Mouse (Mus musculus) erythroid progenitor cell, adult 5-6 weeks (primary cell): ENCODE measurements at regions not wholly inside any gene's neighbourhood (a gene's known extent, or its start where the extent isn't known, plus 50 kb on each side); places are given as distances from the start of the nearest gene placed in this dataset.

Experiments
- ATAC-seq: replicated peaks from 2 replicates; pipeline ENCODE4 v1.8.0; 2016; ENCODE audit warnings: moderate number of reproducible peaks, mild to moderate bottlenecking, moderate TSS enrichment, inconsistent platforms; ENCODE audit not compliant: poor library complexity, low FRiP score, severe bottlenecking

DNA sequence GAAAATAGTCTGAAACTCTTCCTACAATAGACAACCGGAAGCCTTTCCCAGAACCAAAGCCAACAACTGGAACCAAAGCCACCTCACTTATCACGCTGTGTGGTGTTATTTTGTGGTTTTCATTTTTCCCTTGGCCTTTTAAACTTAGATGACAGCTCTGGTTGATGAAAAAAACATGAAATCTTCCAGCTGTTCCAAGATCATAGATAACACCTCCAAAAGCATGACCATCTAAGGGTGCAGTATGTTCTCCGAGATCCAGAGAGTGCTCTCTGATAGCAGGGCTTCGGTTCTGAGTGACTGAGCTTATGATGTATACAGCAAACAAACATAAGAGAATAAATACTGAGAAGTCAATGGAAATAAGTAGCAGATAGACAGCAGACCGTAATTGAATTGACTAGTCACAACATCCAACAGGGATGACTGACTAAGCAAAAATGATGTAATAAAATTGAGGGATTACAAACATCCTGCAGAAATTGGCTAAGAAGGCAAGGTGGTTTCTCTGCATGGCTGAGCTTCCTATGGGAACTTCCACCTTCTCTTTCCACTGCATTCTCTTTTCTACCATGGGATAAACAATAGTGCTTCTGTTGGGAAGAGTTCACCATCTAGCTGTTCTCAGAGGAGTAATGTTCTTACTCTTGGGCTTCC is 74.8 kb upstream of the Akirin2 start:
- ATAC-seq = no peak

DNA sequence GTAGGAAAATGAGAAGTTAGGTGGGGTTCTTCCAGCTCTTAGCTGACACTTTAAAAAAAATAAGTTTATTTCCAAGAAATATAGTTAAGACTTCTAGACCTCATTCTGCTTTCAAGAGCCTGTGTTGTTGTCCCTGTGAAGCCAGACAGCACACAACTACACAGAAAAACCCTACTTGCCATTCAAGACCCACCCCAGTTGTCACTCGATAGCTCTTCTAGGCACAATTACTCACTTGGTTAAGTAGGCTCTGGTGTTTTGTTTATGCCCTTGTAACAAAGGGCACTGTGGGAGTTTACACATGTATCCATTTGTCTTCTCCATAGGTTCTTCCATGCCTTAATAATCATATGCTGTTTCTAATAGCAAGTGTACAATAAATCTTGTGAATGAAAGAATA is 66.5 kb upstream of the Akirin2 start:
- ATAC-seq = no peak

DNA sequence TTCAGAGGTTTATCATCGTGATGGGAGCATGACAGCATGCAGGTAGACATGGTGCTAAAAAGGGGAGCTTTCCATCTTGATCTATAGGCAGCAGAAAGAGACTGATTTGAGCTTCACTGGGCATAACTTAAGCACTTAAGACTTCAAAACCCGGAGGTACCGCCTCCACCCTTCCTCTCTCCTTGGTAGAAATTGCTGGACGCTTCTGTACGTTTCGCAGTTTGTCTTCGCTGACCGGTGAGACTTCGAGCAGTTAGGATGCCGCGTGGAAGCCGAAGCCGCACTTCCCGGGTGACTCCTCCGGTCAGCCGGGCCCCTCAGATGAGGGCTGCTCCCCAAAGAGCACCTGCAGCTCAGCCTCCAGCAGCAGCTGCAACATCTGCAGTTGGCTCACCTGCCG is 65.2 kb upstream of the Akirin2 start:
- peak; percentile 92 for ATAC-seq

DNA sequence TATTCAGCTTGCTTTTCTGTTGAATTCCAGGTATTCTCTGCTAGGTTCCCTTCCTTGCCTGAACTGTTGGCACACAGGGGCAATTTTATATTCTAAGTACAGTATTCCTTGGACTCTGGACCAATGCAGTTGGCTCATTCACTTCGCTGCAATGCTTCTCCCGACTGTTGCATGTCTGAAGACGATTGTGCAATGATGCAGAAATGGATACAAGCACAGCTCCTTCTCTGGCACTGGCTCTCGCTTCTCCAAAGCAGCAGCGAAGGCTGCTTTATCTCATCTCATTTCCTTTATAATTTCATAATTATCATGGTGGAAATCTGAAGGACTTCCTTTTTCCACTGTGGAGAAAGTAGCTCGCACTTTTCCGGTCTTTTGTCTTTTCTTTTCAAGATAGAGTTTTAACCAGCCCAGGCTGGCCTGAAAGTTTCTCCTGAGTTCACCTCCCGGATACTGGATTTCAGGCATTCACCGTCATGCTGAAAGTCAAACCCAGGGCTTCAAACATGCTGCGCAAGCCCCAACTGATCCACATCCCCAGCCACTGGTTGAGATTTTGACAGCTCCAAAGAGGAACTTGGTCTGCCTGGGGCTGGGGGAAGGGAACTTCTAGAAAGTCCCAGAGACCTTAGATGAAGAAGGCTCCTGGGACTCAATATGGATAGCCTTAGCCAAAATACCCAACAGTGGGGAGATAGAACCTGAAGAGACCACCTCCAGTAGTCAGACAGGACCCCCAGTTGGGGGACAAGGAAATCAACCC is 55.6 kb upstream of the Akirin2 start:
- ATAC-seq = no peak

GRCm38 (mm10) chr4:34498325-34498724 is 52.4 kb upstream of the Akirin2 start:
- no peak for ATAC-seq

- ATAC-seq = no peak
Measured at GRCm38 (mm10) chr4:34498781-34499180, 52.0 kb upstream of the Akirin2 start.

DNA sequence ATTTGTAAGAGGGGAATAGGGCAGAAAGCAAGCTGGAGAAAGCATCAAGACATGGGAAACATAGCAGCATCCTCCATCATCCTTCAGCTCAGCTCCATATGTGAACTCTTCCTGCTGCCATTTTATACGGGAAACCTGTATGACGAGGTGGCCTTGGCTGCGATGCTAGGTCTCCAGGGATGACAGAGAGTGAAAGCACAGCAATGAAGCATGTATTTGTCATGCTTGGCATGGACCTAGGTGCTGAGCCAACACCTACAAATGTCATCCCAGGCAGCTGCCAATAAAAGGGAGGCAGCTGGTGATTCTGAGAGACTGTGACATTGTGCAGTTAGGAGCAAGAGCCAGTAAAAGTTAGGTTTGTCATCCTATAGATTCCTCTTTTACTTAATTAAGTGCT is 51.0 kb upstream of the Akirin2 start:
- no peak for ATAC-seq
